Mouse (Mus musculus): ENCODE data around the gene Tlr5.

Gene Tlr5

GRCm38 (mm10) chr1:182953667-182954066, 921 bp upstream of the Tlr5 start:
- DNase-seq (ENCODE audit: low read depth, low spot score): no peak

GRCm38 (mm10) chr1:182955047-182955620, 546 bp downstream of the Tlr5 start:
- DNase-seq (ENCODE audit: low read depth, low spot score): no peak

- DNase-seq (ENCODE audit: low read depth, low spot score): no peak
These were observed 1.8 kb downstream of the Tlr5 start for GRCm38 (mm10) chr1:182956186-182956960.

- no peak for DNase-seq (ENCODE audit: low read depth, low spot score)
These were observed 2.6 kb downstream of the Tlr5 start for GRCm38 (mm10) chr1:182957001-182957757.

GRCm38 (mm10) chr1:182957826-182958544, 3.4 kb downstream of the Tlr5 start:
- no peak for DNase-seq (ENCODE audit: low read depth, low spot score)

DNA sequence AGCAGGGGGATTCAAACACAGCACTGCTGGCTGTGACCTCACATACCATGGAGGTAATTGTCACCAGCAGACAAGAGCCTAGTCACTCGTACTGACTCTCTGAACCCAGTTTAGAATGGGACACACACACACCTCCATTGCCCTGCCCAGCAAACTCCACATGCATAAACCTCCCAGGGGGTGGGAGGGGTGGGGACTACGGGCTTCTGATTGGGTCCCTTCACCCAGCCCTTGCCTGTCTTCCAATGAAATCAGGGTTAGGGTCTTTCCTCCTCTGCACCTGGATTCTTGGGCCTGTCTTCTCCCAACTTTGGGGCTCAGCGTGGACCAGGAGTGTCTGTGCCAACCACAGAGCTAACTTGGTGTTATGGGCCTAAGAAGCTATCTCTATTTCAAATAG, 4.2 kb downstream of the Tlr5 start:
- DNase-seq (ENCODE audit: low read depth, low spot score): no peak

GRCm38 (mm10) chr1:182959251-182959691, 4.7 kb downstream of the Tlr5 start:
- peak; percentile 49 for DNase-seq (ENCODE audit: low read depth, low spot score)

DNA sequence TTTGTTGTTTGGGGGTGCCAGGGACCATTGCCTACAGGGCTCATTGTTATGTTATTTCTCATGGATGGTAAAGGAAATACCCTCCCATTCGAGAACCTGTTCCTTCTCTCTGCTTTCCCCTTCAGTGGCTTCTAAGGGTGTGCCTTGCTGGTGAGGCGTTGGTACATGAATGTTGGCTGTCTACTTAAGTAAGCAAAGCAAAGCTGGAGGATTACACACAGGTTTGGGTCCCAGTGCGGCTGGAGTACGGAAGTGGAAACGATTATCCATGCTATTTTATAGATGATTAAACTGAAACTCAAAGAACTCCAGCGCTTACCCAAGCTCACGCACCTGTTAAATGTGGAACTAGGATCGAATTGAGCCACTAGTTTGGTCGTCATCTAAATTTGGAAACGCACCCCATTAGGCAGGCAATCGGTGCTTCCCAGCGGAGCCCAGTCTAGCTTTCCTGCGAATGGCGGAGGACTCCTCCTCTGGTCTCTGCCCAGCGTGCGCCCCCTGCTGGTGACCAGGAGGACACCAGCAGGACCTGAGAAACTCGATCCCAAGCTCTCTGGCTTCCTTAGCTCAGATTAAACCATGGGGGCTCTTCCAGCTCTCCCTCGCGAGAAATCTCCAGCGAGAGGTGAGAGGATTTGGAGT, 5.3 kb downstream of the Tlr5 start:
- peak; percentile 95 for DNase-seq (ENCODE audit: low read depth, low spot score)

DNA sequence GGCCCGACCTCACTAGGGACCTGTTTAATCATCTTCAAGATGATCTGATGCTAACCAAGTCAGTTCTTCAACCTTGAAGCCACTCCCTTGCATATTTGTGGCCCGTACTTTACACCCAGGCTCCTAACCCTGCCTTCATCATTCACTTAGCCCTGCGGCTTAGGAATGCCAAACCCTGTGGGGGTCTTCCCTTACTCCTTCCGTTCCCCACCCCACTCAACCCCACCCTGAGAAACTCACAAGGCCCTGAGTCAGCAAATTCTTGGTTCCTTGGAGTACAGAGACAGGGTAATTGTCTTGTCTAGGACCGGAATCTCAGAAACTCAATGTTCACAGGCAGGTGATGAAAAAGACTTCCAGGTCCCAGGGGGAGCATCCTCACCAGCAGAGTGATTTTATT, 6.5 kb downstream of the Tlr5 start:
- no peak for DNase-seq (ENCODE audit: low read depth, low spot score)

DNA sequence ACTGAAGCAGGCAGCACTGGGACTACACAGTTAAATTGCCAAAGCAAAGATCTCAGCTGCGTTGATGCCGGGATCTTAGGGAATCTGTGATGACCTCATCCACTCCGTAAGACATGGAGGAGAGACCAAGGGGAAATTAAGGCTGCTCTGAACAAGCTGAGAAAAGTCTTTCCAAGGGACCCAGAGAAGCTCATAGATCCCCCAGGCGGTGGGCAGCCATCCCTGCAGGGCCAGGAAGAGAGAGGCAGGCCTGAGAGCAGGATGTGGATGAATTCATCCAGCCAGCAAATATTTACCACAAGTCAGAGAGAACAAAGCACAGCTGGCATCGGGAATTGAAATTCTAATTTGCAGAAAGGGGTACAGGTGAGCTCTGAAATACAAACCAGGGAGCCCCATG, 8.7 kb downstream of the Tlr5 start:
- DNase-seq (ENCODE audit: low read depth, low spot score): no peak

DNA sequence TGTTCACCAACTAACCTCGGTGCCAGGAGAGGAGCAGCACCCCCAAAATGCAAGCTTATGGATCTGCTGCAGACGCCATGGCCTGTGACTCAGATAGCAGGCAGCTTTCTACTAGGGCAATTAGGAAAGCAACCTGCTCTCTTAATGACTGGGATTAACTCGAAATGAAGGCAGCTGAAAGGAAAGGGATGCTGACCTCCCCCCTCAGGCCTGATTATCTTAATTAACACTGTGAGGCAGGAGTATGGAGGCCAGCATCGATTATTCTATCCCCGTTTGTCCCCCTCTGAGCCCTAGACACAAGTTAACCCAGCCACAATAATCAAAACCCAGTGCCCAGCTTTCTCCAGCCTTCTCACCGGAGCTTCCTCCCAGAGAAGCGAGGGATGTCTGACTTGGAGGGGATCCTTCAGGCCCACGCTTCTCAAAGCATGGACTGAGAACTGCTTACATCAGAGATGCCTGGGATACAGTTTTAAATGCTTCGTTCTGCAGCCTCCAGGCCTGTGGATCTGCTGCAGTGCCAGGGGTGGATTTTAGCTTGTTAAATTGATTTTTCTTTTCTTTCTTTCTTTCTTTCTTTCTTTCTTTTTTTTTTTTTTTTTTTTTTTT, 10.4 kb downstream of the Tlr5 start:
- no peak for DNase-seq (ENCODE audit: low read depth, low spot score)

- no peak for DNase-seq (ENCODE audit: low read depth, low spot score)
These were observed 14.1 kb downstream of the Tlr5 start for GRCm38 (mm10) chr1:182968732-182969131.

- DNase-seq (ENCODE audit: low read depth, low spot score): no peak
These were observed 17.7 kb downstream of the Tlr5 start for GRCm38 (mm10) chr1:182972240-182972639.

GRCm38 (mm10) chr1:182974826-182975225, 20.2 kb downstream of the Tlr5 start:
- DNase-seq (ENCODE audit: low read depth, low spot score): no peak

DNA sequence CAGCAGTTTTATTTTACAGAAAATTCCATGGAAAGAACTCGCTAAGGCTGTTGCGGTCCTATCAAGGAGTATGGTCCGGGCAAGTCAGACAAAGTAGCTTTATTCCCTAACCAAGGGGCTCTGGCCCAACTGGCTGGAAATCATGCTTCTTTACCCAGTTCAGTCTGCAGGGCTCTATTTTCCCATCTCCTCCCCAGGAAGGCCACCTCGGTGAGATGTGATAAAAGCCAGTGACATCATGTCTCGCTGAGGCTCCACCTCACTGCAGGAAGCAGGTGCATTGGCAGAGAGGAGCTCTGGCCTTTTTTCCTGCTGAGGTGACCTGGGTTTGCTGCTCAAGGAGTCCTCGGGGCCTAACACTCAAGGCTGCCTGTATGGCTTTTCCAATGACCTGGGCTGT, 26.1 kb downstream of the Tlr5 start:
- DNase-seq (ENCODE audit: low read depth, low spot score): no peak

GRCm38 (mm10) chr1:182982995-182983394, 28.4 kb downstream of the Tlr5 start:
- peak; percentile 97 for DNase-seq (ENCODE audit: low read depth, low spot score)

DNA sequence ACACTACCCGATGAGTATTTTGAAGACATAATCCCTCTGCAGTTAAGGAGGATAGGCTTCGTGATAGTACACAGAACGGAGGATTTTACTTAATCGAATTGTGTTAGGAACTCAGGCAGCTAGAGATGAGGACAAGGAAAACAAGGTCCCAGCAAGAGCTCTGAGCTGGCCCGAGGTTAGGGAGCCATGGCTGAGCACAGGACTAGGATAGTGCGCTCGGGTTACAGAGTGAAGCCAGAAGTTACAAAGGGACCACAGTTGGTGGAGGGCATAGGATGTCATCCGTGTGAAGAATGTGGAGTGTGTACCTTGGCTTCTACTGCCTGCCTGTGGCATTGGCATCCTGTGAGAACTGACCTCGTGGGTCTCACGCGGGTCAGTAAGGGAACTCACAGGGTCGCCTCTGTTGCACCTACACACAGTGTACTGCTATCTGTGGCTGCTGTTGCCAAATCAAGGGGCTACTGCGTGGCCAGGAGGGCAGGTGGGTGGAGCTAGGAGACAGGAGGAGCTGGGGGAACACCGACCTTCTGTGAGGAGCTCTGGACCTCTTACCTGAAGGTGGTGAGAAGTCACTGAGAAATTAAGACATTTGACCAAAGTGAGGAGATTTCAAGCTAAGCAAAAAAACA, 29.0 kb downstream of the Tlr5 start:
- DNase-seq (ENCODE audit: low read depth, low spot score): no peak

DNA sequence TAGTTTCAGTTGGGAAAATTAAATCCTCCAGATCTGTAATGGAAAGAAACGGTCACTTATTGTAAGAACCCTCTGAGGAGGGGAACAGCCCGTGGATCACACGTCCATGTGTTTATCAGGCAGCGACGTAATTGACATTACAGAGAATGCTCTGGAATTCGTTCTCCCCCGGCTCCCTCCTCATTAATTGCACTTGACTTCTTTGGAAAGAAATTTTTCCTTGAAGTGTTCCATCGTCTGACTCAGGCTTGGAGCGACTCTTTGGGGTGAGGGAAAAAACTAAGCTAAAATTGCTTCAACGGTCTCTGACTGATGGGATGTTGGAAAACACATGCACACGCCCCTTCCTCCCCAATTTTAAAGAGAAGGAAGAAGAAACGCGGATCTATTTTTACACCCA, 31.7 kb downstream of the Tlr5 start:
- no peak for DNase-seq (ENCODE audit: low read depth, low spot score)

DNA sequence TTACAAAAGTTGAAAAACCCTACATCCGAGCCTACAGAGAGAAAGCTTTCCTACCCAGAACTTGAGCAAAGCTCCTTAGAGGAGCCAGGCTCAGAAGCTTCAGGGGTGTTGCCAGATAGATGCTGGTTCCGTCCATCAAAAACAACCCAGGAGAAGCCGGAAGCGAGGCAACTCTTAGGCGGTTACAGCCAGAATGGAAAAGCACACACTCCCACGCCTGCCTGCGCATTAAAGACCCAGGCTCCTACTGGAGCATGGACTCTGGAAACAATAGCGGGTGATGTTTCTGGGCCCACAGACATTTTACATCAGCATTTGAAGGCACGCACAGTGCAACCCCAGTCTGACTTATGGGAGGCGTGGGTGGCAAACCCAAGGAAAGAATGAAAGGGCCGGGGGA, 32.2 kb downstream of the Tlr5 start:
- no peak for DNase-seq (ENCODE audit: low read depth, low spot score)

DNA sequence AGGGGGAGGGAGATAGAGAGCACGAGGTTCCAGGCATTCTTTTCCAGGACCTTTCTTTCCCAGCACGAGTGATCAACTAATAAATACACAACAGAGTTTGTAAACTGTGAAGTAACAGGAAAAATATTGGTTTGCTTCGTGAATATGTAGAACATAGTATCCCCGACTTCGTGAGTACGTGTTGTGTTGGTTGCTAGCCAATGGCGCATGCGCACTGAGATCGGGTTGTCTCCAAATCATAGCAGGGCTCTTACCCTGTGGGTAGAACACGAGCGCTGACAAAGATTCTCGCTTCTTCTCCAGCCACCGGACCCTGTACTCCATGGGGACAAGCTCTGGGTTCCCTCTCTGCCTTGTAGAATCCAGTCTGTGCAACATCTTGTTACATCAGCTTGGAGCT, 33.2 kb downstream of the Tlr5 start:
- DNase-seq (ENCODE audit: low read depth, low spot score): no peak

GRCm38 (mm10) chr1:182988646-182989045, 34.1 kb downstream of the Tlr5 start:
- no peak for DNase-seq (ENCODE audit: low read depth, low spot score)
